Mouse (Mus musculus): ENCODE results near the gene Thoc7.
A peak's percentile ranks its signal among the peaks of the same experiment; 100 is the strongest.
"Not testable (repeated sequence)": the region's sequence is repeated elsewhere in the genome, so short reads cannot be mapped to it uniquely, and the experiment has no call there.

The Thoc7 gene

GRCm38 (mm10) chr14:13961401-13962112 lies at the start of gene Thoc7, which contains the start of gene Atxn7:
Gene Thoc7 (minus strand): TSS chr14:13961852.
Gene Atxn7 (plus strand): TSS chr14:13961440.
- peak; percentile 56 to 82 for DNase-seq

GRCm38 (mm10) chr14:14009712-14010111 lies 48.1 kb upstream of the Thoc7 start:
- DNase-seq = no peak

GRCm38 (mm10) chr14:14002771-14003170 lies 41.1 kb upstream of the Thoc7 start:
- no peak for DNase-seq

GRCm38 (mm10) chr14:13995206-13996097 lies 33.8 kb upstream of the Thoc7 start:
- DNase-seq = peak; percentile 68 to 78

- no peak for DNase-seq
Measured at GRCm38 (mm10) chr14:13990741-13991140, 29.1 kb upstream of the Thoc7 start.

GRCm38 (mm10) chr14:13988397-13988796 lies 26.7 kb upstream of the Thoc7 start:
- no peak for DNase-seq

- peak in 1 of 2 experiments; percentile 26 for DNase-seq
Measured at GRCm38 (mm10) chr14:13982174-13982573, 20.5 kb upstream of the Thoc7 start.

GRCm38 (mm10) chr14:13981286-13981685 lies 19.6 kb upstream of the Thoc7 start:
- no peak for DNase-seq

GRCm38 (mm10) chr14:13977498-13977897 lies 15.8 kb upstream of the Thoc7 start:
- no peak for DNase-seq

GRCm38 (mm10) chr14:13971644-13972234 lies 10.1 kb upstream of the Thoc7 start:
- no peak for DNase-seq

GRCm38 (mm10) chr14:13970513-13970912 lies 8.9 kb upstream of the Thoc7 start:
- DNase-seq = no peak

GRCm38 (mm10) chr14:13968476-13968875 lies 6.8 kb upstream of the Thoc7 start:
- DNase-seq = no peak

GRCm38 (mm10) chr14:13967607-13968006 lies 6.0 kb upstream of the Thoc7 start:
- DNase-seq = no peak

GRCm38 (mm10) chr14:13963527-13963926 lies 1.9 kb upstream of the Thoc7 start:
- no peak for DNase-seq

GRCm38 (mm10) chr14:13962476-13962875 lies 824 bp upstream of the Thoc7 start:
- DNase-seq = no peak

- peak; percentile 71 to 84 for DNase-seq
Measured at GRCm38 (mm10) chr14:13960482-13961325, 948 bp downstream of the Thoc7 start.

- DNase-seq = peak; percentile 31 to 60
Measured at GRCm38 (mm10) chr14:13960079-13960478, 1.6 kb downstream of the Thoc7 start.

- not testable (repeated sequence) for DNase-seq
Measured at GRCm38 (mm10) chr14:13952151-13952550, 9.5 kb downstream of the Thoc7 start.

GRCm38 (mm10) chr14:13950401-13950800 lies 11.3 kb downstream of the Thoc7 start:
- peak; percentile 39 to 45 for DNase-seq

GRCm38 (mm10) chr14:13948345-13948744 lies 13.3 kb downstream of the Thoc7 start:
- DNase-seq = no peak

GRCm38 (mm10) chr14:13944686-13945085 lies 17.0 kb downstream of the Thoc7 start:
- no peak for DNase-seq

- DNase-seq = no peak
Measured at GRCm38 (mm10) chr14:13934052-13934371, 27.6 kb downstream of the Thoc7 start.

Data from kidney, postnatal 25 days (tissue).